Mouse (Mus musculus) heart, embryonic 13.5 days (tissue): Measurements from ENCODE around the gene Fndc1. TPM values are rescaled to one million over a fixed set of nuclear protein-coding genes. Genes with fewer than 3 reads are reported as not detected.

ENCODE experiments used
- ATAC-seq: fragments of 200-750 bp; cut with Nextera tagmentation; 2 replicates; pipeline ENCODE4 v1.8.0; 2017; ENCODE audit warnings: moderate TSS enrichment; ENCODE audit not compliant: insufficient number of reproducible peaks, low FRiP score, low TSS enrichment; ENCODE audit errors: extremely low read depth
- H3K27ac ChIP-seq: fragments of 300-500 bp; sonication (generic); replicated peaks from 2 replicates; pipeline ENCODE4 v1.5.1; 2015; ENCODE audit warnings: moderate library complexity, mild to moderate bottlenecking, inconsistent platforms
- H3K27me3 ChIP-seq: fragments of 300-500 bp; sonication (generic); replicated peaks from 2 replicates; pipeline ENCODE4 v1.6.1; 2015; ENCODE audit warnings: mild to moderate bottlenecking, inconsistent platforms
- H3K36me3 ChIP-seq: fragments of 300-500 bp; sonication (generic); 2 replicates; pipeline ENCODE4 v1.6.1; 2015; ENCODE audit warnings: mild to moderate bottlenecking, inconsistent platforms
- H3K4me1 ChIP-seq: fragments of 300-500 bp; sonication (generic); 2 replicates; pipeline ENCODE4 v1.6.1; 2015; ENCODE audit warnings: inconsistent platforms
- H3K4me2 ChIP-seq: fragments of 300-500 bp; sonication (generic); 2 replicates; pipeline ENCODE4 v1.6.1; 2015; ENCODE audit warnings: inconsistent platforms, mild to moderate bottlenecking, moderate library complexity
- H3K4me3 ChIP-seq: fragments of 300-500 bp; sonication (generic); 2 replicates; pipeline ENCODE4 v1.5.1; 2015; ENCODE audit warnings: moderate library complexity, mild to moderate bottlenecking, inconsistent platforms
- H3K9ac ChIP-seq: fragments of 300-500 bp; sonication (generic); 2 replicates; pipeline ENCODE4 v1.6.1; 2015; ENCODE audit warnings: inconsistent platforms, mild to moderate bottlenecking, moderate library complexity
- H3K9me3 ChIP-seq: fragments of 300-500 bp; sonication (generic); 2 replicates; pipeline ENCODE4 v1.6.1; 2016; ENCODE audit warnings: inconsistent platforms
- WGBS: fragments of 180-500 bp; shearing (Covaris S2); methylation state at CpG from one replicate; pipeline ENCODE4 v1.1.7; 2015; ENCODE audit warnings: mixed read lengths; 5-methylcytosine and 5-hydroxymethylcytosine counted together
- polyA plus RNA-seq: library from polyadenylated mRNA; unstranded; fragments of >200 nt; fragmentation: Nextera tagmentation; extraction: Ambion mirVana; gene quantifications from 2 replicates; pipeline ENCODE4 v1.2.1, GENCODE M21; 2015

Gene Fndc1
- polyA plus RNA-seq, 1 experiment from 2014 or later, result 10.8 TPM

DNA sequence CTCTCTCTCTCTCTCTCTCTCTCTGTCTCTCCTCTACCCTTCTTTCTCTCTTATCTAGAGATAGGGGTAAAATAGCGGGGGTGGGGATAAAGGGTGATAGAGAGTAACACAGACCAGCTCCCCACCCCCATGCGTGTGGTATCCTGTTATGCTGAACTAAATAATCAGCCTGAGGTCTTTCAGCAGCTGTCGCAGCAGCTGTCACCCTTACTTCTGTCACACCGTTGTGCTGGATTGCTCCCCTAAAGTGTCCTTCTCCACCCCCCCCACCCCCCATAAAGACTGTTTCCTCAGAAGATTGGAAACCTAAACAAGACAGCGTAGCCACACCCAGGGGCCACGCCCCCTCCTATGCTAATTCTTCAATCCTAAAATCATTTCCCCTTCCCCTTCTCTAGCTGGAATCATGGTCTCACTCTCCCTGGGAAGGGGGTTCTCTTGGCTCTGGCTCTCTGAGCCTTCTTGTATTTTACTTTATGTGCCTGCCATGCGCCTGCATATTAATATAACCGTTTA lies 33.8 kb upstream of the Fndc1 start:
- 35% methylated on average over 8 of the region's 8 CpGs for WGBS
- Histone ChIP-seq H3K4me2 (no peak overlapping the region), H3K4me1 (0 out of 2 replicates have a peak, but pooled peaks cover 2% of the 10 kb centered on the region), H3K27ac (no peak overlapping the region), H3K9me3 (no peaks in the 10 kb centered on the region), H3K27me3 (0 out of 2 replicates have a peak, but pooled peaks cover 5% of the 10 kb centered on the region), H3K36me3 (no peaks in the 10 kb centered on the region), H3K9ac (no peak overlapping the region), H3K4me3 (no peak overlapping the region)
- no peak for ATAC-seq

DNA sequence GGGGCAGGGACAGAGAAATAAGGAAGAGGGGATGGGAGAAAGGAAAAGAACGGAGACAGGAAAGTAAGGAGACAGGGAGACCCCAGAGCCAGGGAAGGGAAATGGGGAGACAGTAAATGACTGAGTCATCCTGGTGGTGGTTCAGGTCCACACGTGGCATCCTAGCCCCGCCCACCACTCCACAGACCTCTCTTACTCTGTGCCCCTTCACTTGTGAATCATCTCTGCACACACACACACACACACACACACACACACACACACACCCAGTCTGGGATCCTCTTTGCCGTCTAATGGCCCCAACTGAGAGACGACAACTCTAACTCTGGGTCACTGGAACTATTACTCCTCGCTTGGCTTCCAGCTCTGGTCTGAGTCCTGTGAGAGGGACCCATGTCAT lies 30.6 kb upstream of the Fndc1 start:
- Histone ChIP-seq H3K27me3 (0 out of 2 replicates have a peak, but pooled peaks cover 5% of the 10 kb centered on the region), H3K4me3 (no peak overlapping the region), H3K4me1 (no peaks in the 10 kb centered on the region), H3K9me3 (no peaks in the 10 kb centered on the region), H3K36me3 (no peaks in the 10 kb centered on the region), H3K4me2 (no peak overlapping the region), H3K27ac (no peak overlapping the region), H3K9ac (no peak overlapping the region)
- WGBS, result 71% methylated on average over 6 of the region's 6 CpGs
- no peak for ATAC-seq

DNA sequence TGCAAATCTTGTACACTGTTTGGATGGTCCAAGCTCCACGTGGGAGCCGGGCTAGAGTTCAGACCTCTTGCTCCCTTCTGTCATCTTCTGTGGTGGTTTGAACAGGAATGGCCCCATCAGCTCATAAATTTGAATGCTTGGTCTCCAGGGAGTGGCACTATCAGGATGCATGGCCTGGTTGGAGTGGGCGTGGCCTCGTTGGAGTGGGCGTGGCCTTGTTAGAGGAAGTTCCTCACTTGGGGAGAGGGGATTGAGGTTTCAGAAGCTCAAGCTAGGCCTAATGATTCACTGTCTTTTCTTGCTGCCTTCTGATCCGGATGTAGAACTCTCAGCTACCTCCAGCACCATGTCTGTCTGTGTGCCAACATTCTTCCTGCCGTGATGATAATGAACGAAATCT lies 28.7 kb upstream of the Fndc1 start:
- H3K27me3 ChIP-seq, result no peaks in the 10 kb centered on the region
- H3K9me3 ChIP-seq, result no peaks in the 10 kb centered on the region
- WGBS, result 57% methylated on average over 8 of the region's 8 CpGs
- H3K27ac ChIP-seq, result no peak overlapping the region
- no peaks in the 10 kb centered on the region for H3K4me1 ChIP-seq
- no peak overlapping the region for H3K9ac ChIP-seq
- no peak overlapping the region for H3K4me3 ChIP-seq
- no peak for ATAC-seq
- H3K4me2 ChIP-seq, result no peak overlapping the region
- no peaks in the 10 kb centered on the region for H3K36me3 ChIP-seq

DNA sequence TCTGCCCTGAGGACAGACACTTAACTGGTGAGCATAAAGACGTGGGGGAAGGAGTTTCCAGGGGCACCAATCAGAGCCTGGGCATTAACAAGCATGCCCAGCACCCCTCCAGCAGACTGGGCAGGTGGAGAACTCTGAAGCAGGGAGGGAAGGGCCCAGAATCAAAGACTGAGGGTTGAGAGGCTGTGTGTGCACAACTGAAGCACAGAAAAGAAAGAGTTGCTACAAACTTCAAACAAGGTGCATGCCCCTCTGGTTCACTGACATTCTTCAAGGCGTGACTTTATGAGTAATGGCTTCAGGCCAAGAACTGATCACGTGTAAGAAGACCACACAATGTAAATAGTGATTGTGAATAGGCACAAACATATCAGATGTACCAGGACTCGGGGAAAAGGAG lies 24.9 kb upstream of the Fndc1 start:
- Histone ChIP-seq H3K27me3 (no peaks in the 10 kb centered on the region), H3K4me2 (no peak overlapping the region), H3K9ac (no peak overlapping the region), H3K27ac (no peak overlapping the region), H3K36me3 (no peaks in the 10 kb centered on the region), H3K9me3 (no peaks in the 10 kb centered on the region), H3K4me3 (no peak overlapping the region), H3K4me1 (no peaks in the 10 kb centered on the region)
- 36% methylated on average over 4 of the region's 4 CpGs for WGBS
- ATAC-seq, result no peak

DNA sequence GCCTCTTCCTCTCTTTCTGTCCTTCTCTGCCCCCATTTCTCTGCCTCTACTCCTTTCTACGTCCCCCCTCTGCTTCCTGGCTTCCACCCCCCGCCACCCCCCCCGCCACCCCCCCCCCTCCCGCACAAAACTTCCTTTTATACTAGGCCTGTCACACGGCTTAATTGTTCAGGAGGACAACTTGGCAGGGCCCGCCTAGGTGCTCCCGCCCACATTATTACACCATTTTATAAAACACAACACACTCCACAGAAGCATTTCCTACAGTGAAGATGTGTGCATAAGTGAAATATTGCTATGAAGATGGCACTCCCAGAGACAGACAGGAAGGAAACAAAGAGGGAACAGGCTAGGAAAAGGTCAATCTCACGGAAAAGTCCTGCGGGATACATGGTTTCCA lies 24.4 kb upstream of the Fndc1 start:
- Histone ChIP-seq H3K9me3 (no peaks in the 10 kb centered on the region), H3K4me1 (no peaks in the 10 kb centered on the region), H3K4me3 (no peak overlapping the region), H3K9ac (no peak overlapping the region), H3K4me2 (no peak overlapping the region), H3K27me3 (no peaks in the 10 kb centered on the region), H3K27ac (no peak overlapping the region), H3K36me3 (no peaks in the 10 kb centered on the region)
- WGBS, result 55% methylated on average over 9 of the region's 9 CpGs
- no peak for ATAC-seq

DNA sequence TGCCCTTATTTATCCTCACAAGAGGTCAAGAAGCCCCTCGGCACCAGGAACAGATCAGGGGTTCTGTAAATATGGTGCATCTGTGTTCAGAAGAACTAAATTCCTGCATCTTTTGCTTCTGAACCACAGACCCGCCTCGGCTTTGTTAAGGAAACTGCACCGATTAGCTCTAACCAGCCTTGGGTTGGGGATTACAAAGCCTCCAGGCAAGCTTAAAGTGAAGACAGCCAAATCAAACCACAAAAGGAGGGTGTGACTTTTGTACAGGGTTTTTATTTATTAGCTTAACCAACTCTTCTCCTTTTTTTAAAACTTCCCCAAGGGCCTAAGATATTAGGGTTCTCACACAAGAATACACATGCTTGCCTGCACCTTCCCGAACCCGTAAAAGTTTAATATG lies 23.1 kb upstream of the Fndc1 start:
- Histone ChIP-seq H3K4me3 (no peak overlapping the region), H3K4me1 (no peaks in the 10 kb centered on the region), H3K27me3 (no peaks in the 10 kb centered on the region), H3K4me2 (no peak overlapping the region), H3K27ac (no peak overlapping the region), H3K9me3 (no peaks in the 10 kb centered on the region), H3K9ac (no peak overlapping the region), H3K36me3 (no peaks in the 10 kb centered on the region)
- ATAC-seq, result no peak
- WGBS, result 75% methylated on average over 6 of the region's 6 CpGs

DNA sequence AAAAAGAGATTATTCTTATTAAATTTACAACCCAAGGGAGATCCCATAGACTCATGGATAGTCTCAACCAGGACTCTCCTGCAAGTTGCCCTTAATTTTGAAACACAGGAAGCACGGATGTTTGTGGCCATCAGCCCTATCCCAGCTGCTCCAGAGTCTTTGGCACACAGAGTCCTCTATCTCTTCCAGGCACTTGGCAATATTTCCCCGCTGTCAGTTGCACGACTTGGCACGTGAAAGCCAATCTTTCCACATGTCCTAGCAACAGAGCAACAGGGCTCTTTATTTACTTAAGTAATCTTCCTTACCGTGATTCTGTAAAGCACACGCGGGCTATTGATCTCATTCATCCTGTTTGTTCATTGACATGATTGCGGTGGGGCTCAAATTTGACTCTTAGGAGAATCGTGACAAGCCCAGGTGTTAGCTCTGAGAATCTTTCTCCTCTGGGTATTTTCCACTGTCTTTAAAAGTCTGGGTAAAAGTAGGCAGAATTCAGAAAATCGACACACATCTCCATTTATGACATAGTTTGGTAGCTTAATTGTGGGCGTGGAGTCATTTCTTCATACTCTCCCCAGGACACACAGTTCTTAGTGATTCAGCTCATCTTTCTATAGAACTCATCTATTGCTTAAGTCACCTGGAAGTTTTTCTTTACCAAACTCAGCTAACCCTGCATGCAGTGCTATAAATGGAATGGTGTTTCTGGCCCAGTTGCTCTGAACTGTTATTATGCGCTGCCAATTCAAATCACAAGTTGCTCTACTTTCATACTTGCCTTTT lies 13.6 kb upstream of the Fndc1 start:
- peaks cover 7% of the 10 kb centered on the region for H3K9me3 ChIP-seq
- no peak for ATAC-seq
- H3K27ac ChIP-seq, result no peak overlapping the region
- H3K4me3 ChIP-seq, result no peak overlapping the region
- H3K27me3 ChIP-seq, result no peaks in the 10 kb centered on the region
- WGBS, result 60% methylated on average over 12 of the region's 12 CpGs
- no peak overlapping the region for H3K4me2 ChIP-seq
- H3K9ac ChIP-seq, result no peak overlapping the region
- H3K4me1 ChIP-seq, result no peaks in the 10 kb centered on the region
- H3K36me3 ChIP-seq, result no peaks in the 10 kb centered on the region

DNA sequence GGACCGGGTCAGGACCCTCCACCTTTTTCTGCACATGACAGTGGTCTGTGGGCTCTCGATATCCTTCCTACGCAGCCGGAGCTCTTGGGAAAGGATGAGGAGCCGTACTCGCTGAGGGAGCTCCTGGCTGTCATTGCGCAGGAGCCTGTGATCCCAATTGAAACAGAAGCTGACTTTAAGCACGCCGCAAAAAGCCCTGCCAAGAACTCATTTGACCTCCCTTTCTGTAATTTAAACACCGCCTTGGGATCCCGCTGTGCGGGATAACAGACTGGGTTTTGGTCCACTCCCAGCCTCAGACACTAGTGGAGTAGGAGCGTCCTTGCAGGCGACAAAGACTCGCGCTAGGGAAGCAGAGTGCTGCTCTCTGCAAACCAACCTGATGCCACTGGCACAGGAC lies 484 bp upstream of the Fndc1 start:
- Histone ChIP-seq H3K36me3 (no peaks in the 10 kb centered on the region), H3K9ac (peak overlapping the region; percentile 81), H3K4me3 (peak overlapping the region; percentile 58), H3K9me3 (no peaks in the 10 kb centered on the region), H3K27ac (no peak overlapping the region), H3K4me2 (peak overlapping the region; percentile 93), H3K27me3 (peaks cover 71% of the 10 kb centered on the region), H3K4me1 (peaks cover 22% of the 10 kb centered on the region)
- no peak for ATAC-seq
- 15% methylated on average over 16 of the region's 16 CpGs for WGBS

DNA sequence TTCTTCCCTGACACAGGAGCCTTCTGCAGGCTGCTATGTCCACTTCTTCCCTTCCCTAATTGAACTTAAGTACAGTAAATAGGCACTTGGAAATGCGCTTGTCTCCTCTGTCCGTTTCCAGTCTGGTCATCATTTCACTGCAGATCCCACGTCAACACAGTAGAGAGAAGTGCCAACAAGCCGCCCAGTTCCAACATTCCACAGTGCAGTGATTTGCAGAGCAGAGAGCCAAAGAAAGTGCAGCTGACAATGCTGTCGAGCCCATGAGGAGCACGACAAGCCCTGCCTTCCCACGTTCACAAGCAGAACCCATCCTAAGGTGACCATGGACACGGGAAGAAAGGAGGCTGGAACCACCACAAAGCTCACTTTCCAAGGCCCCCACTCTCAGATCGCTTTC lies 1.7 kb downstream of the Fndc1 start:
- Histone ChIP-seq H3K27ac (no peak overlapping the region), H3K4me3 (0 out of 2 replicates have a peak overlapping the region, but pooled peaks have one; percentile 58), H3K9ac (0 out of 2 replicates have a peak overlapping the region, but pooled peaks have one; percentile 11)

DNA sequence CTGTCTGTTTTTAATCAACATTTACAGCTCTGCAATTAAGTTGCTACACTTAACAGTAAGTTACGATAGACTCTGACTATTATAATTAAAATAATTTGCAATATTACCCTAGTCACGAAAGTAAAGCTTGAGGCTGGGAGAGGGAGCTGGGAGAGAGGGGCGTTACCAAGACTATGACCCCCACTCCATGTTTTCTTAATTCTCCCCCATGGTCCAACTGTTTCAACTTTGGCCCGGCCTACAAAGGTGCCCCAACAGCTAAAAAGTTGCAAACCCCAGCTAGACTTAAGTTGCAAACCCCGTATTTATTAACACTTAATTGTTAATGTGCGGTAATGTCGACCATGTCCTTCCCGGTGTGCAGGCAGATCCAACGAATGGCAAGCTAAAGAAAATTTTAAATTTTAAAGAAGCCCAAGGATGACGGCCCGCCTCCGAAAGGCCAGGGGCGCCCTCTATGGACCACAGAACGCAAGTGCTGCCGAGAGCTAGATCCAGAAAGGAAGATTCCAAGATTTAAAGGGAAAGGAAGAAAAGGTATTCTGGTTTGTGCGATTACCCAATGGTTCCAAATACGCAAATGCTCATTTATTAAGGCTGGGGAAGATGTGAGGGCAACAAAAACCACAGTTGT lies 5.4 kb downstream of the Fndc1 start:
- no peak overlapping the region for H3K27ac ChIP-seq

More for the DNA sequence above, 1.7 kb downstream of the Fndc1 start:
- no peaks in the 10 kb centered on the region for H3K36me3 ChIP-seq
- H3K9me3 ChIP-seq, result no peaks in the 10 kb centered on the region
- H3K27me3 ChIP-seq, result peaks cover 83% of the 10 kb centered on the region
- peak overlapping the region; percentile 93 for H3K4me2 ChIP-seq
- ATAC-seq, result no peak
- H3K4me1 ChIP-seq, result peaks cover 22% of the 10 kb centered on the region
- WGBS, result 25% methylated on average over 9 of the region's 9 CpGs

DNA sequence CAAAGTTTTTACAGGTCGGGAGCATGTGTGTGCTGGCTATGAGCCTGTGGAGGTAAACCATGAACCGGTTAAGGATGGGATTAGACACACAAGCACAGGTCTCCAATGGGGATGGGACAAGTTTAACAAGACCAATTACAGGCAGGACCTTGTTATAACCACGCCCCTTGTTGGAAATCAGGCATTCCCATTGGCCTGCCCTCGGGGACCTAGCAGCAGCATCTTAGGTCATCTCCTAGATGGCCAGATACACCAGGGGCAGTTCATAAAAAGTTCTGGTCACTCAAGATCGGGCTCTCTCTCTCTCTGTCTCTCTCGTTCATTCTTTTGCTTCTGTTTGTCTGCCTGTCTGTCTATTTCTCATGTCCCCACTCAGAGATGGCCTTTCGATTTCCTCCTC lies 6.9 kb downstream of the Fndc1 start:
- WGBS, result 73% methylated on average over 7 of the region's 7 CpGs
- ATAC-seq, result no peak
- no peak overlapping the region for H3K4me3 ChIP-seq

More for the DNA sequence above, 5.4 kb downstream of the Fndc1 start:
- WGBS, result 29% methylated on average over 17 of the region's 17 CpGs
- no peaks in the 10 kb centered on the region for H3K9me3 ChIP-seq
- ATAC-seq, result no peak
- no peak overlapping the region for H3K9ac ChIP-seq
- H3K4me1 ChIP-seq, result peaks cover 16% of the 10 kb centered on the region
- no peak overlapping the region for H3K4me3 ChIP-seq
- H3K27me3 ChIP-seq, result peaks cover 49% of the 10 kb centered on the region
- no peak overlapping the region for H3K4me2 ChIP-seq
- no peaks in the 10 kb centered on the region for H3K36me3 ChIP-seq

More for the DNA sequence above, 6.9 kb downstream of the Fndc1 start:
- H3K4me1 ChIP-seq, result peaks cover 4% of the 10 kb centered on the region
- H3K27me3 ChIP-seq, result peaks cover 37% of the 10 kb centered on the region
- no peak overlapping the region for H3K9ac ChIP-seq
- H3K36me3 ChIP-seq, result no peaks in the 10 kb centered on the region
- H3K27ac ChIP-seq, result no peak overlapping the region
- no peaks in the 10 kb centered on the region for H3K9me3 ChIP-seq
- no peak overlapping the region for H3K4me2 ChIP-seq
